Mouse (Mus musculus): ENCODE results near the gene Pnp. TPM values are rescaled to one million over a fixed set of nuclear protein-coding genes. Genes with fewer than 3 reads are reported as not detected.

Gene Pnp
- 31.4 and 31.9 TPM in 2 replicates for polyA plus RNA-seq (2012; rRNA removed)

GRCm38 (mm10) chr14:50930754-50931492, at the start of gene Pnp, which contains the start of gene Pip4p1:
Gene Pnp (plus strand): TSS chr14:50931082.
Gene Pip4p1 (minus strand): TSS chr14:50930856.

GRCm38 (mm10) chr14:50897374-50897765, 33.5 kb upstream of the Pnp start, which contains the start of gene Klhl33:
Gene Klhl33 (minus strand): TSS chr14:50897507.

GRCm38 (mm10) chr14:50924281-50925064, 6.4 kb upstream of the Pnp start, which contains the start of the genes Osgep and Apex1:
Gene Osgep (minus strand): TSS chr14:50924893.
Gene Apex1 (plus strand): TSS chr14:50924968.

GRCm38 (mm10) chr14:50943932-50944667, 13.2 kb downstream of the Pnp start, which contains the start of gene Gm49342:
Gene Gm49342 (plus strand): TSS chr14:50944517.

GRCm38 (mm10) chr14:50955942-50956508, 25.1 kb downstream of the Pnp start, which contains the start of gene Pnp2:
Gene Pnp2 (plus strand): TSS chr14:50955992.

GRCm38 (mm10) chr14:51007152-51007801, 76.4 kb downstream of the Pnp start, which contains the start of gene Rnase10:
Gene Rnase10 (plus strand): TSS chr14:51007751.

Other genes with a start within 250 kb of the Pnp start
- gene Olfr747, start 237.9 kb upstream of the Pnp start, polyA plus RNA-seq (2012; rRNA removed) = not detected in 2 replicates
- gene Olfr748, start 223.7 kb upstream of the Pnp start, polyA plus RNA-seq (2012; rRNA removed) = not detected in 2 replicates
- gene Olfr749, start 186.0 kb upstream of the Pnp start, polyA plus RNA-seq (2012; rRNA removed) = not detected in 2 replicates
- 18.8 and 24.2 TPM in 2 replicates for gene Ttc5, start 145.6 kb upstream of the Pnp start, polyA plus RNA-seq (2012; rRNA removed)
- not detected in 2 replicates for gene Ccnb1ip1, start 123.3 kb upstream of the Pnp start, polyA plus RNA-seq (2012; rRNA removed)
- 8.2 and 10.7 TPM in 2 replicates for gene Parp2, start 123.2 kb upstream of the Pnp start, polyA plus RNA-seq (2012; rRNA removed)
- 89.0 and 100 TPM in 2 replicates for gene Tep1, start 60.5 kb upstream of the Pnp start, polyA plus RNA-seq (2012; rRNA removed)
- gene Klhl33, start 33.6 kb upstream of the Pnp start, polyA plus RNA-seq (2012; rRNA removed) = 0.62 TPM in 2 replicates
- 105 and 129 TPM in 2 replicates for gene Osgep, start 6.2 kb upstream of the Pnp start, polyA plus RNA-seq (2012; rRNA removed)
- 15.1 and 17.7 TPM in 2 replicates for gene Apex1, start 6.1 kb upstream of the Pnp start, polyA plus RNA-seq (2012; rRNA removed)
- gene Pip4p1, start 226 bp upstream of the Pnp start, polyA plus RNA-seq (2012; rRNA removed) = 108 and 127 TPM in 2 replicates
- 8.0 and 8.9 TPM in 2 replicates for gene Gm49342, start 13.4 kb downstream of the Pnp start, polyA plus RNA-seq (2012; rRNA removed)
- gene Pnp2, start 24.9 kb downstream of the Pnp start, polyA plus RNA-seq (2012; rRNA removed) = 6.9 and 7.1 TPM in 2 replicates
- gene Rnase10, start 76.7 kb downstream of the Pnp start, polyA plus RNA-seq (2012; rRNA removed) = not detected in 2 replicates
- gene Rnase9, start 110.8 kb downstream of the Pnp start, polyA plus RNA-seq (2012; rRNA removed) = not detected in 2 replicates
- gene Rnase11, start 119.1 kb downstream of the Pnp start, polyA plus RNA-seq (2012; rRNA removed) = not detected in 2 replicates
- not detected in 2 replicates for gene Rnase12, start 126.6 kb downstream of the Pnp start, polyA plus RNA-seq (2012; rRNA removed)
- gene Olfr750, start 143.4 kb downstream of the Pnp start, polyA plus RNA-seq (2012; rRNA removed) = not detected in 2 replicates
- 189 and 208 TPM in 2 replicates for gene Rnase4, start 160.0 kb downstream of the Pnp start, polyA plus RNA-seq (2012; rRNA removed)
- gene Ang, start 160.1 kb downstream of the Pnp start, polyA plus RNA-seq (2012; rRNA removed) = 36.2 and 45.6 TPM in 2 replicates
- not detected in 2 replicates for gene Eddm3b, start 183.3 kb downstream of the Pnp start, polyA plus RNA-seq (2012; rRNA removed)
- gene Rnase6, start 192.8 kb downstream of the Pnp start, polyA plus RNA-seq (2012; rRNA removed) = 2.6 and 4.4 TPM in 2 replicates
- 0.93 and 816 TPM in 2 replicates for gene Rnase1, start 215.7 kb downstream of the Pnp start, polyA plus RNA-seq (2012; rRNA removed)
- gene Rnase2b, start 231.2 kb downstream of the Pnp start, polyA plus RNA-seq (2012; rRNA removed) = 0.28 and 0.32 TPM in 2 replicates

Measured in colon, adult 2 months (tissue).